Mouse (Mus musculus) bone marrow macrophage, adult 2 months (primary cell): ENCODE data around the gene Ssh2. TPM values are rescaled to one million over a fixed set of nuclear protein-coding genes. Genes with fewer than 3 reads are reported as not detected.

Experiments used
- H3K27ac ChIP-seq: 2 replicates; pipeline ENCODE4 v1.5.1; 2012; ENCODE audit warnings: low read depth, low read length; ENCODE audit not compliant: insufficient read depth
- H3K4me1 ChIP-seq: 2 replicates; pipeline ENCODE4 v1.6.1; 2012; ENCODE audit warnings: low read length; ENCODE audit not compliant: control insufficient read depth, insufficient read depth
- H3K4me3 ChIP-seq: 2 replicates; pipeline ENCODE4 v1.5.1; 2012; ENCODE audit warnings: mild to moderate bottlenecking, low read length, moderate library complexity; ENCODE audit not compliant: insufficient read depth
- CTCF ChIP-seq: IDR thresholded peaks from 2 replicates; pipeline ENCODE4 v1.5.1; 2012; ENCODE audit warnings: low read depth, mild to moderate bottlenecking, low read length, moderate library complexity
- POLR2A ChIP-seq: IDR thresholded peaks from 2 replicates; pipeline ENCODE4 v1.6.1; 2012; ENCODE audit warnings: mild to moderate bottlenecking, low read depth, low read length, borderline replicate concordance
- polyA plus RNA-seq: library from polyadenylated mRNA; stranded (reverse); fragments of >200 nt; gene quantifications from 2 replicates; pipeline ENCODE4 v1.2.4, GENCODE M21; 2012; ENCODE audit not compliant: missing spikeins, insufficient read depth, insufficient read length

The Ssh2 gene
- polyA plus RNA-seq, 1 experiment, result 26.8 TPM

- Histone ChIP-seq H3K4me1 (peaks cover 40% of the 10 kb centered on the region), H3K27ac (no peak overlapping the region), H3K4me3 (no peak overlapping the region)
- TF ChIP-seq POLR2A (no peak), CTCF (no peak)
Observed at GRCm38 (mm10) chr11:77495507-77495906, 279.4 kb downstream of the Ssh2 start.

GRCm38 (mm10) chr11:77497341-77497756, 281.3 kb downstream of the Ssh2 start:
- Histone ChIP-seq H3K27ac (no peak overlapping the region), H3K4me1 (peaks cover 35% of the 10 kb centered on the region)

GRCm38 (mm10) chr11:77497851-77498250, 281.8 kb downstream of the Ssh2 start:
- peaks cover 35% of the 10 kb centered on the region for H3K4me1 ChIP-seq
- TF ChIP-seq POLR2A (no peak), CTCF (no peak)
- no peak overlapping the region for H3K4me3 ChIP-seq
- no peak overlapping the region for H3K27ac ChIP-seq

More at GRCm38 (mm10) chr11:77497341-77497756, 281.3 kb downstream of the Ssh2 start:
- TF ChIP-seq CTCF (peak; percentile 49), POLR2A (no peak)
- no peak overlapping the region for H3K4me3 ChIP-seq

DNA sequence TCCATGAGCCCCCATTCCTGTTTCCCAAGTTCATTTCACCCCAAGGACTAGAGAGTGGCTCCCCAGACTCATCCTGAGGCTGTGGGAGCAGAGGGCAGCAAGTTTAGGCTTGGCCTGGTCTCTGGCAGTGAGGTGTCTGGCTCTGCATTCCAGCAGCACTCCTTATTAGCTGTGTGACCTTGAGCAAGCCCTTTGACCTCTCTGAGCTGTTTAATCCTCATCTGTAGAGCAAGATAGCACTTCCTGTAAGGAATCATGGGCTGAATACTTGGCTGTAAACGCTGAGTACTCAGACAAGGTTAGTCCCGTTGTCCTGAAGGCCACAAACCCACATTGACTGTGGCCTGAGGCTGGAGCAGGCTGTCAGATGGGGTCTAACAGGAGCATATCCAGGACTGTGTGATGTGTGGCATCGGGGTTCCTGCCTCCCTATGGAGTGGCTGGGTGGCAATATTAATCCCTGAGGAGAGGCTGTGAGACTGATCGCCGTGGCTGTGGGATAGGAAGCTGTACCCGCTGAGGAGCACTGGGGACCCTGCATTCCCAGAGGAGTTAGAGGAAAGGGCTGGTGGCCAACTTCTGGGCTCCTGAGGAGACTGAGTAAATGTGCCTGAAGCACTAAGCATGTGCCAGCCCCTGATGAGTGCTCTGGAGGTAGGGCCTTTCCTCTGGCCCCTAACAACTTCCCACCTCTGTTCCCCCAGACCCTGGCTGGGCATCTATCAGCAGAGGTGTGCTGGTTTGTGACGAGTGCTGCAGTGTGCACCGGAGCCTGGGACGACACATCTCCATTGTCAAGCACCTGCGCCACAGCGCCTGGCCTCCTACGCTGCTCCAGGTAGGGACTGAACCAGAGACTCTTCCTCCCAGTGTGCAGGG, 282.4 kb downstream of the Ssh2 start:
- H3K4me1 ChIP-seq, result peaks cover 35% of the 10 kb centered on the region
- H3K27ac ChIP-seq, result no peak overlapping the region

GRCm38 (mm10) chr11:77499354-77499753, 283.3 kb downstream of the Ssh2 start:
- H3K4me1 ChIP-seq, result peaks cover 35% of the 10 kb centered on the region
- TF ChIP-seq POLR2A (no peak), CTCF (no peak)
- no peak overlapping the region for H3K27ac ChIP-seq
- H3K4me3 ChIP-seq, result no peak overlapping the region

More for the DNA sequence above, 282.4 kb downstream of the Ssh2 start:
- no peak for TF ChIP-seq CTCF
- TF ChIP-seq POLR2A, result no peak
- no peak overlapping the region for H3K4me3 ChIP-seq

GRCm38 (mm10) chr11:77500361-77501325, 284.6 kb downstream of the Ssh2 start:
- no peak overlapping the region for H3K27ac ChIP-seq
- H3K4me1 ChIP-seq, result peaks cover 24% of the 10 kb centered on the region

DNA sequence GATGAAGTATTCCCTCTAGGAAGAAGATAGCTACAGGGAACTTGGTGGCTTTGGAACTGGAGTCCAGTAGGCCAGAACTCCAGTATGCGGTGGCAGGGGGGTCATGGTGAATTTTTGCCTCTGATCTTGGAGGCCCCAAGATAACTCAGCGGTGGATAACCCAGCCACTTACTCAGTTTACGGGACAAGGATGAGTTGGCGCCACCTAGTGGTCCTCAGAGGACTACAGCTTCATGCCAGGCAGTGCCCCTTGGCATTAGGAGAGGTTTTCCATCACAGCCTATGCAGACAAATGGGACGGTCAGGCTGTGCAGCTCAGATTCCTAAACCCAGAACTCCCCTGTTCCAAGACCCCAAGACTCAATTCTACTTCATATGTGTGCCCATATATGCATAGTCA, 285.3 kb downstream of the Ssh2 start:
- peak; percentile 58 for TF ChIP-seq CTCF
- no peak for TF ChIP-seq POLR2A
- H3K27ac ChIP-seq, result no peak overlapping the region
- H3K4me1 ChIP-seq, result peaks cover 17% of the 10 kb centered on the region
- no peak overlapping the region for H3K4me3 ChIP-seq

More at GRCm38 (mm10) chr11:77500361-77501325, 284.6 kb downstream of the Ssh2 start:
- no peak for TF ChIP-seq CTCF
- TF ChIP-seq POLR2A, result no peak
- no peak overlapping the region for H3K4me3 ChIP-seq

GRCm38 (mm10) chr11:77501971-77502370, 285.9 kb downstream of the Ssh2 start:
- TF ChIP-seq POLR2A (no peak), CTCF (no peak)
- Histone ChIP-seq H3K4me3 (no peak overlapping the region), H3K4me1 (peaks cover 13% of the 10 kb centered on the region), H3K27ac (no peak overlapping the region)

DNA sequence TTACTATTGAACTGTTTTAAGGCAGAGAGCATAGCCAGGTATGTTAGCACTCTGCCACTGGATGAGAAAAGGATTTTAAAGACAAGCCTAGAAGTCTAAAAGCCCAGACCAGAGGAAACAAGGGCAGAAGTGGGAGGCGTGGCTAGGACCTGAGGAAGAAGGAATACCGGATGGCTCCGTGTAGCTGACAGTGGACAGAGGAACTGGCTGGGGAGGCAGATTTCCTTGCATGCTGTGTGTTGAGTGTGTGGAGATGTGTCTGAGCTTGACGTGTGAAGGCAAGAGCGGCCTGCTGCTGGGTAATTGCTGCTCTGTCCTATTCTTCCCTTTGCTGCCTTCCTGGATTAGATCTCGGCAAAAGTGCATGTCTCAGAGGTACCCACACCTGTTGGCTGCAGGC, 286.4 kb downstream of the Ssh2 start:
- no peak overlapping the region for H3K27ac ChIP-seq
- H3K4me1 ChIP-seq, result peaks cover 8% of the 10 kb centered on the region
- H3K4me3 ChIP-seq, result no peak overlapping the region
- TF ChIP-seq POLR2A (no peak), CTCF (no peak)
